Comparison of ENCODE assay signal across 25 mouse cellular contexts in the genomic region with DNA sequence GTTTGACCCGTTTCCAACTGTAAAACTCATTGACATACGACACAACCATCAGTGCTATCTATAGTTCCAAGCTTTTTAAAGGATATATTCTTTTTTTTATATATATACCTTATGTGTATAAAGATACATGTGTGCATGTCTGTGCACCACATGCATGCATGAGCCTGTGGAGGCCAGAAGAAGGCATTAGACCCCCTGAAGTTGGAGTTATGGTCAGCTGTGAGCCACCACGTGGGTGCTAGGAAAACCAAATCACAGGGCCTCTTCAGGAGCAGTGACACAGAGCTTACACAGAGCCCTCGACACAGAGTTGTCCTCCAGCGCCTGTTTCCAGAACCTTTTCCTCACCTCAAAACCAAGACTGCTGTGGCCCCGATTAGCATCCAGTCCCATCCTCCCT.
"Had no signal": no experiment of that assay in that cellular context is flagged by ENCODE, and none has a peak within 500 bp of the region (broad histone marks: within the 10 kb centered on the region; RNA-seq: fewer than 3 reads in every experiment).

No protein-coding gene starts in this region.

- H3K27ac ChIP-seq: heart, adult 2 months; heart, embryonic 13.5 days; heart, embryonic 15.5 days; hindbrain, embryonic 13.5 days; hindbrain, embryonic 15.5 days; hindbrain, postnatal 0 days; limb, embryonic 10.5 days; limb, embryonic 12.5 days; liver, embryonic 13.5 days; liver, embryonic 15.5 days had no signal

- H3K4me3 ChIP-seq: heart, adult 2 months; heart, embryonic 13.5 days; heart, embryonic 15.5 days; hindbrain, embryonic 13.5 days; hindbrain, embryonic 15.5 days; layer of hippocampus, adult 2 months; left cerebral cortex, adult 2 months; limb, embryonic 10.5 days; limb, embryonic 12.5 days; liver, embryonic 13.5 days; liver, embryonic 15.5 days had no signal

- H3K9me3 ChIP-seq: heart, embryonic 13.5 days; heart, embryonic 15.5 days; hindbrain, embryonic 13.5 days; hindbrain, embryonic 15.5 days; limb, embryonic 10.5 days; limb, embryonic 12.5 days; liver, embryonic 13.5 days; liver, embryonic 15.5 days had no signal

- DNase-seq: gastrocnemius, postnatal 14 days; gastrocnemius, postnatal 36 days; heart, adult 2 months; heart, postnatal 14 days; heart, postnatal 36 days; kidney, adult 11 months; kidney, adult 2 months; kidney, postnatal 10 days; kidney, postnatal 25 days; kidney, postnatal 4 days; liver; liver, embryonic 13.5 days had no signal

- ATAC-seq: intestine, embryonic 16.5 days had no signal

- H3K4me2 ChIP-seq: heart, embryonic 11.5 days; heart, embryonic 13.5 days; heart, embryonic 15.5 days; hindbrain, embryonic 13.5 days; hindbrain, embryonic 15.5 days; limb, embryonic 12.5 days; liver, embryonic 11.5 days; liver, embryonic 13.5 days; liver, embryonic 15.5 days had no signal

- H3K4me1 ChIP-seq: heart, embryonic 13.5 days; heart, embryonic 15.5 days; hindbrain, embryonic 13.5 days; limb, embryonic 10.5 days; limb, embryonic 12.5 days had no signal

- H3K9ac ChIP-seq: heart, embryonic 13.5 days; heart, embryonic 15.5 days; hindbrain, embryonic 13.5 days; hindbrain, embryonic 15.5 days; limb, embryonic 12.5 days; liver, embryonic 13.5 days; liver, embryonic 15.5 days had no signal

- H3K27me3 ChIP-seq: heart, embryonic 13.5 days; heart, embryonic 15.5 days; hindbrain, embryonic 13.5 days; hindbrain, embryonic 15.5 days; limb, embryonic 12.5 days; liver, embryonic 13.5 days; liver, embryonic 15.5 days had no signal
